15 mouse cellular contexts compared by ENCODE assay signal in the genomic region with DNA sequence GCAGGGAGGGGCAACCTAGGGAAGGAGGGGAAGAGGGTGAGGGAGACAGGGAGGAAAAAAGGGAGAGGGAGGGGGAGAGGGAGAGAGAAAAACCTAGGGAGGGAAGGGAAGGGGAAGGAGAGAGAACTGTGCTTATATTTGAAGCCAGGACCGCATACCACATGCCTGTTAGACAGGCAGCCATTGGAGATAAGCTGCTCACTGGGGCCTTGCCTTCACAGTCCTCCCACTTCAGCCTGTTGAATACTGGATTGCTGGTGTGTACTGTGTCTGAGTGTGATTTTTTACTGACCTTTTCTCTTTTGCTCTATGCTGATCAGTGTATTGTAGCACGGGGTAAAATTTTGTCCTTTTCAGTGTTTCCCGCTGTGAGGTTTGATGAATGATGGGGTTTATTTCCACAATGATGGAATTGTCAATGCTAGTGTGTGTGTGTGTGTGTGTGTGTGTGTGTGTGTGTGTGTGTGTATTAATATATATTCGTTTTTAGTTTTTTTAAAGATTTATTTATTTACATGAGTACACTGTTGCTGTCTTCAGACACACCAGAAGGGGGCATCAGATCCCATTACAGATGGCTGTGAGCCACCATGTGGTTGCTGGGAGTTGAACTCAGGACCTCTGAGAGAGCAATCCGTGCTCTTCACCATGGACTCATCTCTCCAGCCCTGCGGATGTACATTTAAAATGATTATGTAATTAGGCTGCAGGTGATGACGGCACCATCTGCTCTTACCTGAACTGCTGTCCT. TPM values are rescaled to one million over a fixed set of nuclear protein-coding genes. Genes with fewer than 3 reads are reported as not detected.
DNase-seq lines count a peak whose midpoint lies in the region; ATAC-seq and TF ChIP-seq lines count a peak whose summit lies in the region.
"Had no signal": no experiment of that assay in that cellular context is flagged by ENCODE, and none has a peak within 500 bp of the region (broad histone marks: within the 10 kb centered on the region; RNA-seq: fewer than 3 reads in every experiment).

No protein-coding gene starts in this region.

- H3K27me3 ChIP-seq in heart, adult 2 months (ENCODE audit: control insufficient read depth, insufficient read depth, low read length) = no peaks in the 10 kb centered on the region
- no peaks in the 10 kb centered on the region for H3K27me3 ChIP-seq in kidney, embryonic 15.5 days
- no peaks in the 10 kb centered on the region for H3K27me3 ChIP-seq in midbrain, embryonic 11.5 days (ENCODE audit: control insufficient read depth, insufficient read depth, low read length)
- H3K27me3 ChIP-seq in midbrain, embryonic 13.5 days = no peaks in the 10 kb centered on the region

- no peak overlapping the region for H3K4me2 ChIP-seq in kidney, embryonic 15.5 days
- no peak overlapping the region for H3K4me2 ChIP-seq in midbrain, embryonic 11.5 days
- H3K4me2 ChIP-seq in midbrain, embryonic 13.5 days (replicated peaks) = no peak overlapping the region

- H3K4me3 ChIP-seq in heart, adult 2 months = no peak overlapping the region
- H3K4me3 ChIP-seq in kidney, embryonic 15.5 days (replicated peaks) = no peak overlapping the region
- H3K4me3 ChIP-seq in midbrain, embryonic 11.5 days (ENCODE audit: low read depth, low read length) = no peak overlapping the region
- H3K4me3 ChIP-seq in midbrain, embryonic 13.5 days (replicated peaks) = no peak overlapping the region
- H3K4me3 ChIP-seq: forebrain, embryonic 10.5 days had no signal

- H3K79me2 ChIP-seq in heart, adult 2 months (replicated peaks; ENCODE audit: control insufficient read depth, insufficient read depth, low read length) = peaks cover 16% of the 10 kb centered on the region

- H3K4me1 ChIP-seq in heart, adult 2 months (ENCODE audit: control insufficient read depth, insufficient read depth, low read length) = peaks cover 8% of the 10 kb centered on the region
- H3K4me1 ChIP-seq in kidney, embryonic 15.5 days = 0 out of 2 replicates have a peak, but pooled peaks cover 16% of the 10 kb centered on the region
- H3K4me1 ChIP-seq in midbrain, embryonic 11.5 days (ENCODE audit: control insufficient read depth, insufficient read depth, low read length) = no peaks in the 10 kb centered on the region
- H3K4me1 ChIP-seq in midbrain, embryonic 13.5 days (replicated peaks) = no peaks in the 10 kb centered on the region
- H3K4me1 ChIP-seq: forebrain, embryonic 10.5 days had no signal

- H3K9me3 ChIP-seq in kidney, embryonic 15.5 days (replicated peaks) = no peaks in the 10 kb centered on the region
- H3K9me3 ChIP-seq in midbrain, embryonic 11.5 days (ENCODE audit: control insufficient read depth, low read length) = no peaks in the 10 kb centered on the region
- H3K9me3 ChIP-seq in midbrain, embryonic 13.5 days = no peaks in the 10 kb centered on the region
- H3K9me3 ChIP-seq: forebrain, embryonic 10.5 days had no signal

- TF ChIP-seq EP300 in heart, adult 2 months (IDR thresholded peaks at IDR 0.05; ENCODE audit: insufficient read depth, low read depth, low read length) = no peak

- H3K9ac ChIP-seq in heart, adult 2 months (ENCODE audit: low read depth, low read length) = no peak overlapping the region
- no peak overlapping the region for H3K9ac ChIP-seq in kidney, embryonic 15.5 days
- H3K9ac ChIP-seq in midbrain, embryonic 11.5 days (ENCODE audit: low read length) = no peak overlapping the region
- no peak overlapping the region for H3K9ac ChIP-seq in midbrain, embryonic 13.5 days (replicated peaks)

- TF ChIP-seq POLR2A in heart, adult 2 months (IDR thresholded peaks at IDR 0.05; ENCODE audit: insufficient read depth, low read depth, low read length) = no peak

- intact Hi-C loops in heart, adult 2 months (cut with DNase I) = no loop called here

- TF ChIP-seq CTCF in heart, adult 2 months (IDR thresholded peaks at IDR 0.05) = peak; percentile 20; the same call in 1 of the 2 replicates

- no peak overlapping the region for H3K27ac ChIP-seq in heart, adult 2 months
- H3K27ac ChIP-seq in kidney, embryonic 15.5 days = no peak overlapping the region
- no peak overlapping the region for H3K27ac ChIP-seq in midbrain, embryonic 11.5 days (ENCODE audit: low read depth, low read length)
- H3K27ac ChIP-seq in midbrain, embryonic 13.5 days = no peak overlapping the region
- H3K27ac ChIP-seq: forebrain, embryonic 10.5 days had no signal

- H3K36me3 ChIP-seq in heart, adult 2 months (ENCODE audit: control insufficient read depth, insufficient read depth, low read length) = peaks cover 4% of the 10 kb centered on the region; the same call in 1 of the 2 replicates
- H3K36me3 ChIP-seq in kidney, embryonic 15.5 days = no peaks in the 10 kb centered on the region
- H3K36me3 ChIP-seq in midbrain, embryonic 11.5 days (ENCODE audit: control insufficient read depth, insufficient read depth, low read length) = no peaks in the 10 kb centered on the region
- H3K36me3 ChIP-seq in midbrain, embryonic 13.5 days = no peaks in the 10 kb centered on the region
- H3K36me3 ChIP-seq: forebrain, embryonic 10.5 days had no signal

- 84% methylated on average over 7 of the region's 7 CpGs for WGBS in heart, adult 2 months
- WGBS in kidney, embryonic 15.5 days = 91% methylated on average over 7 of the region's 7 CpGs
- WGBS in midbrain, embryonic 11.5 days = 86% methylated on average over 7 of the region's 7 CpGs
- 95% methylated on average over 7 of the region's 7 CpGs for WGBS in midbrain, embryonic 13.5 days

- no peak for DNase-seq in heart, adult 2 months
- no peak for DNase-seq in heart, adult 18-20 months
- no peak for DNase-seq in kidney, postnatal 25 days
- DNase-seq in midbrain, embryonic 11.5 days (ENCODE audit: low spot score, missing footprints) = no peak
- no peak for DNase-seq in urinary bladder, adult 18-20 months (ENCODE audit: low spot score in 2 of 2)
- DNase-seq: adrenal gland, adult 8-10 months; B cell, adult 2 months; cerebellum, adult 18-20 months; kidney, adult 9 months; right cerebral cortex, postnatal 4 days had no signal

- ATAC-seq in kidney, embryonic 15.5 days (replicated peaks; ENCODE audit: low FRiP score) = peak; percentile 43; the same call in 1 of the 2 replicates
- ATAC-seq in midbrain, embryonic 11.5 days (ENCODE audit: low FRiP score) = peak; percentile 52; the same call in 1 of the 2 replicates
- no peak for ATAC-seq in midbrain, embryonic 13.5 days
- 0 out of 2 replicates have a peak, but pooled peaks have one; percentile 21 for ATAC-seq in megakaryocyte progenitor cell, adult 5-6 weeks (replicated peaks; ENCODE audit: poor library complexity)
- ATAC-seq: lung, postnatal 0 days had no signal

RNA-seq across cellular contexts. Expression of gene Ppp3ca, which starts 20.0 kb away (rescaled TPM):
- total RNA-seq in heart, adult 2 months (2021) = 10 to 100 TPM; 41.7 to 44.3 TPM
- 18.3 and 28.5 TPM in 2 replicates for polyA plus RNA-seq in heart, adult 2 months (2012; rRNA removed)
- 10 to 100 TPM; 42.9 to 44.5 TPM for total RNA-seq in heart, adult 18-20 months (2021)
- 63.0 and 64.0 TPM in 2 replicates for polyA plus RNA-seq in kidney, embryonic 15.5 days (2015; fragmentation: Nextera tagmentation; extraction: Ambion mirVana)
- 57.8 and 61.1 TPM in 2 replicates for polyA plus RNA-seq in midbrain, embryonic 11.5 days (2014; fragmentation: Nextera tagmentation; extraction: Ambion mirVana)
- polyA plus RNA-seq in midbrain, embryonic 13.5 days (2015; fragmentation: Nextera tagmentation; extraction: Ambion mirVana) = 100 and 109 TPM in 2 replicates
- total RNA-seq in megakaryocyte progenitor cell, adult 5-6 weeks (2015) = 68.8 and 76.0 TPM in 2 replicates
- 60.1 and 63.1 TPM in 2 replicates for total RNA-seq in megakaryocyte progenitor cell, adult 5-6 weeks (2017)
